Mouse (Mus musculus) urinary bladder, postnatal 25 days (tissue): ENCODE results near the gene Pgls.

Experiments
- DNase-seq: peaks from one replicate; pipeline ENCODE4 v3.0.0; 2022; ENCODE audit warnings: low spot score

The Pgls gene

DNA sequence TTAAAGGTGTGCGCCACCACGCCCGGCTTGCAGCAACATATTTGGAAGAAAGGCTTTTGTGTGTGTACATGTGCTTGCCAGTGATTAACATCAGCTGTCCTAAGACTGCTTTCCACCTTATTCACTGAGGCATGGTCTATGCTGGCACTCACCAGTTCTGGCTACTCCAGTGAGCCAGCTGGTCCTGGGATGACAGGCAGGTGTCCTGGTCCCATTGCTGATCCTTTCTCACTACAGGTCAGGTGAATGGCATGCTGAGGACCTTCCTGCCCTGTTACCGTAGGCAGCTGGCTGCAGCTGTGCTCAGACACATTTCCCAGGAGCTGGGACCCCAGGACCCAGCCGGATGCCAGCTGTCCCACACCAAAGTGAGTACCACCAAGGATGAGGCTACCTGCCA lies 6.9 kb downstream of the Pgls start:
- DNase-seq: no peak

DNA sequence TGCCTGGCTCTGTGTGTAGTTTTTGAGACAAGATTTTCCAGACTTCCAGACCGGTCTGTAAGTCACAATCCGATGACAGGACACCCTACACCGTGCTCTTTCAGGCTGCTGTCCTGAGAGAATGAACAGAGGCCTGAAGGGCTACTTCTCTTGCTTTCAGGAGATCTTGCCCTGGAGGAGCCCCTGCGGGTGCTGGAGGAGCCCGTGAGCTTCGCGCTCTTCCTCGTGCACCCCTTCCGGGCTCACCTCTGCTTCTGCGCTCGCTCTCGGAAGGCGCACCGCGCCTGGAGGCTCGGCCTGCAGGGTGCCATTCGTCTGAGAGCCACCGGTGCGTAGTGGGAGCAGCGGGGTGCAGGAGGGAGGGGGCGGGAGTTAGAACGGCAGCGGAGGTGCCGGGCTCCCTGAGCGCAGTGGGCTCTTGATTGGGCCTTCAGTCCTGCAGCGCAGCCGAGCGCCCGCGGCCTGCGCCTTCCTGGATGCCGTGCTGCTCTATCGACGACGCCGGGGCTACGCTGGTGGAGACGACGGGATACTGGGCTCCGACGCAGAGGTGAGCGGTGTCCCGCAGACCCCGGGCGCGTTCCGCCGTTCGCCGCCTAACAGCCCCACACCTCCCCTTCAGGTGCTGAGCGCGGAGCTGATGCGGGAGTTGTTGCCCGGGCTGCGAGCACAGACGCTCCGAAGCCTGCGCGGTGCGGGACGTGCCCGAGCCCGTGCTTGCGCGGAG lies 10.1 kb downstream of the Pgls start:
- DNase-seq: no peak

DNA sequence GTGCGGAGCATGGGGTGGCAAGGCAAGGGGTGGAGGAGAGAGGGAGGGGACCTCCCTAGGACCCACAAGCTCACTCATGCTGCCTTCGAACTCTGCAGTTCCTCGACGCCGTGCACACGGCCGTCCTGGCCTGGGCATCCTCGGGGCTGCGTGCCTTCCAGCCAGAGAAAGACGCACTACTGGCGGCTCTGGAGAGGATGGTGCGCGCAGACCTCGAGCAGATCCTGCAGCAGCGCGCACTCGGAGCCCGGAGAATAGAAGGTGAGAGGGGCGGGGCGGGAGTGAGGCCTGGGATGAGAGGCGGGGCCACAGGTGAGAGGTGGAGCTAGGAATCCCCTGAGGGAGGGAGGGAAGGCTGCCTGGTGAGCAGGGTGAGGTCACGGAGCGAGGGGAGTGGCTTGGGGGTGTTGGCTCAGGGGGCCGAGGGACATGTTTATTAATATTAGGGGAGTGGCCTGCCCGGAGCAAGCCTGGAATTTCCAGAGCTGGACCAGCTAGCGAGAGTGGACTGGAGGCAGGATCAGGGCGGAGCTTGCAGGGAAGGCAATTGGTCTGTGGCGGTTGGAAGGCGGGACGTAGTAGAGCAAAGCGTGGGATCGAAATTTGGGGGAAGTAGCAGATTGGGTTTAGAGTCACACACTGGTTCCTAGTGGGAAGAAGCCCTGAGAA lies 10.8 kb downstream of the Pgls start:
- peak; percentile 67 for DNase-seq

DNA sequence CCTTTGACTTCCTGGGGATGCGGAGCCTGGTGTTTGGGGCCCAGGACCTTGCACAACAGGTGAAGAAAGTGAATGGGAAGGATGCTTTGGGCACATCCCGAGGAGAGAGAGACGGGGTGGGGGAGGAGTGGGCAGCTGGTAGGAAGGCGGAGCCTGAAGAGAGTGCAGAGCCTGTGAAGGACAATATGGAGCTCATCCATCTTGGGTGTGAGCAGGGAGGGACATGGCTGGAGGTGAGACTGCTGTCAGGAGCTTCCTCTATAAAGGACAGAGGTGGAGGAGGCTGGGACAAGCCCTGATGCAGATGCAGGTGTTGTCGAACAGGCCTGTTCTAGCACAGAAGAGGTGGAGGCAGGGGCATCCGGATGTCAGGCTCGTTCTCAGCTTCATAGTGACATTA lies 12.0 kb downstream of the Pgls start:
- DNase-seq: no peak

DNA sequence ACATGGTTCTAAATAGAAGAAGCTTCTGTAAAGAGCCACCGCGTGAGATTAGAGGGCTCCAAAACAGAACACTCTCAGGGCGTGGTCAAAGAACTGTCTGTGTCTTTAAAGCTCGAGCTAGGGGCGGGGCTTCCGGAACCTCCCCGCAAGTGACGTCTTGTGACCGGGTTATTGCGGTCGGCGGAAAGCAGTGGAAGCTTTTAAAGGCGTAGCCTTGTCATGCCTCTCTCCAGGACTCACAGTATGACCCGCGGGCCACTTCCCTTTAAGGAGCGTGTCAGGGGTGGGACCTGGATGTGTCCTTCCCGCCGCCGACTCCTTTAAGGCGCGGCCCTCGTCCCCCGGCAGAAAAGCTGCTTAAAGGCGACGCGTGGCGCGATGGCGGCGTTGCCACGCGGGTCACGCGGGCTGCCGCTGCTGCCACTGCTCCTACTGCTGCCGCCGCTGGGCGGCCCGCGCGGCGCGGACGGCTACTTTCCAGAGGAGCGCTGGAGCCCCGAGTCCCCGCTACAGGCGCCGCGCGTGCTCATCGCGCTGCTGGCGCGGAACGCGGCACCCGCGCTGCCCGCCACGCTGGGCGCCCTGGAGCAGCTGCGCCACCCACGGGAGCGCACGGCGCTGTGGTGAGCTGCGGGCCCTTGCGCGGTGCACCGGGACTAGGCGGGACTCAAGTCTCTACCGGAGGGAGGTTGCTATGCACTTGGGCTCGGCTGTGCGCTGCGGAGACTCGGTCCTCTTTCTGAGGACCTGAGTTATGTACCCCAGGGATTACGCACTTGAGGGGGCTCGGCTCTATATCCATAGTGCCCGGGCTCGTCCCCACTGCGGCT lies 19.1 kb downstream of the Pgls start, which contains the start of gene Colgalt1:
Gene Colgalt1, plus strand, starts transcription at position 177 of the 830 bp plus-strand sequence.
- peak; percentile 88 for DNase-seq

DNA sequence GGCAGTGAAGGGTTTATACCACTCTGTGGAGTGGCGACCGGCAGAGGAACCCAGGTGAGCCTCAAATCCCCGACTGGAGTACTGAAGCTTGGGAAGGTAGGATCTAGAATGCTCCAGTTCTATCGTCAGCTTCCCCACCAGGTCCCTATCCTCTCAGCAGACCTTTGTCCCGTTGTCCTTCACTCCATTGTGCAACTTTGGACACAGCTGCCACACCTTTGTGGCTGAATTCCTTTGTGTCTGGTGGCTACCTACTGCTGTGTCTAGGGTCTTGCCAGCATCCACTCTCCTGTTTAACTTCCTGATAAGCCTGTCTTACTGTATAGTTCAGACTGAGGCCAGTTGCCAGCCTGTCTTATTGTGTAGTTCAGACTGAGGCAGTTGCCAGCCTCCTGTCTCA lies 20.2 kb downstream of the Pgls start:
- no peak for DNase-seq

DNA sequence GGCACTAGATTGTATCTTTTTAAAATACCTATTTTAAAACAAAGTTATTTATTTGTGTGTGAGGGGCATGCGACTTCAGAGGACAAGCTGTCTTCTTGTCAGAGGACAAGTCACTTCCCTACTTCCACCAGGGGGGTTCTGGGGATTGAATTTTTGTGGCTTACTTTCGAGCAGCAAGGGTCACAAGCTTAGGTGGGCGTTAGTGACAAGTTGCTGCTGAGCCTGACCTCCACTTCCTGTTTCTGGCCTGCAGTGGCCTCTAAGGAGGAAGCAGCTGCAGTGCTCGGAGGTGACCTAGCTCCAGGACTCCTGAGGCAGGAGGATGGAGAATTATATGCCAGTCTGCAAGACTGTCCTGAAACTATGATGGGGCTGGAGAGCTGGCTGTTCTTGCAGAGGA lies 21.4 kb downstream of the Pgls start:
- no peak for DNase-seq

DNA sequence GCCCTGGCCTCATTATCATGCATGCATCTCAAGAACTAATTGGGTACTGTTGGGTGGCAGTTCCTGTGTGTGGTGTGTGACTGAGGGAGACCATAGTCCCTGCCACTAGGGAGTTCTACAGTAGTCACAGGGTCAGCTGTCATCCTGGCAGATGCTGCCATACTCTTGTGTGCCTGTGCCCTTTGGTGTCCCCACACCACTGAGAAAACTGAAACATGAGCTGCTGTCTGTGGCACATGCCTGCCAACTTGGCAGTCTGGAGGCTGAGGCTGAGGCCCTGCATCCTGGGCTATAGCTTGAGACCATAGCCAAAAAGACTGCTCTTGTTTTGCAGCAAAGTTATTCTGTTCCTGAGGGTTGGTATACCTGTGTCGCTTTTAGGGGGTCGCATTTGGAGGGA lies 27.8 kb downstream of the Pgls start:
- DNase-seq: no peak

DNA sequence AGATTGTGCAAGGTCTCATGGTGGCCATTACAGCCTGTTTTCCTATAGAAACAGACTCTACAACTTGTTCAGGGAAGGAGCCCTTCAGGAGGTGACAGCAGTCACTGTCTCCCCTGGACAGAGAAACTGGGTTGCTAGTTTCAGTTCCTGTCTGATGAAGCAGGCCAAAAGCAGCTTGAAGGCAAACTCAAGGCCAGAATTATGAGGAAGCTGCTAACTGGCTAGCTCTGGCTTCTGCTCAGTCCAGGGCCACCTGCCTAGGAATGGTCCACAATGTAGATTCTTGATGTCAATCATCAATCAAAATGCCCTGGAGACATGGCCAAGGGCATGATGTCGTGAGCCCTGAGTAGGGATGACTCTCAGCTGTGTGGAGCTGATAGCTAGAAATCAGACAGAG lies 33.1 kb downstream of the Pgls start:
- DNase-seq: no peak

DNA sequence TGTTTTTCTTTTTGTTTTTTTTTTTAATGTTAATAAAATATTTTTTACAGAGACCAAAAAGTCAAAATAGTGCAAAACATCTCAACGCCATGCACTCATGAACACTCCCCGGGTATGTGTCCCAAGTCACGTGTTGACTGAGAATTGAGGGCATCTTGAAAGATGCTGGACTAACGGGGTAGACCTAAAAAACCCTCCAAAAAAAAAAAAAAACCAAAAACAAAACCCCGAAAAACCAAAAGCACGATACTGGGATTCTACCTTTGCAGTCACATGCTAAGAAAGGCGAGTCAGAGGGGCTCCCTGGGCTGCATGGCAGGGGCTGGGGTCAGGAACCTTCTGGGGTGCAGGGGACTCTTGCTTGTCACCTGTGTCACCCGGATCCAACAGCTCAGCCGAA lies 34.8 kb downstream of the Pgls start:
- DNase-seq: no peak

DNA sequence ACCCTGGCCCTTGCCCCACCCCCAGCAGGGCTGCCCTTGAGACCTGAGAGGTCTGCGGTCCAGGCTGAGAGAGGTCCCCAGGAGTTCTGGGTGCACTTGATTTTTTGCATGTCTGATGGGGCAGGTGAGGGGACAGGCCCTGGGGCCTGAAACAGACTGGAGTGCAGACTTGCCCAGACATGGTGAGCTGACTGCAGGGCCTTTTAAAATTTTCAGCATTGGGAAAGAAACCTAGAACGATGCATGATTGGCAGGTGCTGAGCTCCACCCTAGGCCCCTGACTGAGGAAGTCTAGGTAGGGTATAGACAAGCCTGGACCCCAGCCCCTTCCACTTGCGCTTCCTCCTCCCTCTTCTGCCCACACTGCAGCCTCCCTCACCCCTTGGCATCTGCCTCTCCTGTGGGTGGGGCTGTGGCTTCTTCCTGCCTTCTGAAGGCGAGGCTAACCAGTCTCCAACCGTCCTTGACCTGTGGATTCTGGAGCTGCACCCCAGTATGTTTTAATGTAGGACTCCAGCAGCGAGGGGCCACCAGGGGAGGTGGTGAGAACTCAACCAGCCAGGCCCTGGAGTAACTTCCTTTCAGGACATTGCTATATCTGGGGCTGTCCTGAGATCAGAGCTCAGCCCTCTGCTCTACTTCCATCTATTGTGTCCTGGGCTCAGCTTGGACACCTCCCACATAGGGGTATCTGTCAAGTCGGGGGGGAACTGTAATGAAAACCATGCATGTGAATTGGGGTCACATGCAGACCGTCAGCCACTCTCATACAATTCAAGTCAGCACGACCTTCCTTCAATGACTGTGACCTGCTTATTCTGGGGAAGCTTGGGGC lies 35.5 kb downstream of the Pgls start:
- no peak for DNase-seq

DNA sequence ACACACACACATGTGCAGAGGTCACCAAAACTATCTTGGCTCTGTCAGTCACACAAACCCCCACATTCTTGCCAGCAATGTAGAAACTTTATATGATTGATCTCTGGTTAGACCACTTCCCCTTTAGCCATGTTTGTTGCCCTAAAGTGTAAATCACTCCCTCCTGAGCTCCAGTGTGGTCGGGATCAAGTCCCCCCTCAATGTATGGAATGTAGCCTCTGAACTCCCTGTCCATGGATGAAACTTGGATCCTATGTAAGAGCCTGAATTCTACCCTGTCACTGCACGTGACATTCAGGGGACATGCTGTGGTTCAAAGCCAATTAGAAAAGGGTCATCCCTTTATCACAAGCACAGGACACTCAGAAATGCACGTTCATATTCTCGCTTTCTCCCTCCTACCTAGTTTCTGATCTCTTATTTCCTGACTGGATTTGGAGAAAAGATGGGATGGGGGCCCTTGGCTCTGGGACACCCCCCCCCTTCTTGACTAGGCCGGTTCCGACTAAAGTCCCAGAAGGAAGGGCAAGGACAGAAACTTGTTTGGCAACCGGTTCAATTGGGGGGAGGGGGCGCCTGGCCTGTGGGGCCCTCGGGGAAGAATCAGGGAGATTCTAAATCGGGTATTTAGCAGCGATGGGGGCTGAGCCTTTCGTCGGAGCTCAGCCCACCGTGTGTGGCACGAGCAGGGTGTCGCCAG lies 36.6 kb downstream of the Pgls start:
- no peak for DNase-seq

DNA sequence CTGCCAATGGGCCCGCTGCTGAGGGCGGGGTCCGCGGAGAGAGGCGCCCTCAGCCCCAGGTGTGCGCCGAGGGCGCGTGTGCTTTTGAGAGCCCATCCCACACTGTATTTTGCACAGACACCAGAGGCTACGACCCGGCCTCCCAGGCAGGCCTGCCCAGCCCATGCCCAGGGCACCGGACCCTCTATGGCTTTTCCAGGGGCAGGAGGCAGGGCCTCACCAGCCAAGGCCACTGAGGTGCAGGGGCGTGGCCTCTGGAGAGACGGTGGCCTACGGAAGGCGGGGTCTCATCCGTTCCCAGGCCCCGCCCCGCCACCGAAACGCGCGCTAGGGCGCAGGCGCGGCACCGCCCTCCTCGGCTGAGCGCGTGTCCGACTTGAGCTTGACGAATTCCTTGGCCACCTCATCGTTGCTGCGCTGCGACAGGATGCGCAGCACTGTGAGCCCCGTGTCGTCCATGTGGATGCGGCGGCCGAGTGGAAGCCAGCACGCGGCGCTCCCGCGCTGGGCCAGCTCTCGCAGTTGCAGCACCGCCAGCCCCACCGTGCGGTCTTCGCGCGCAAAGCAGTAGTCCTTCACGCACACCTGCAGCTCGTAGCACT lies 37.2 kb downstream of the Pgls start:
- peak; percentile 96 for DNase-seq

DNA sequence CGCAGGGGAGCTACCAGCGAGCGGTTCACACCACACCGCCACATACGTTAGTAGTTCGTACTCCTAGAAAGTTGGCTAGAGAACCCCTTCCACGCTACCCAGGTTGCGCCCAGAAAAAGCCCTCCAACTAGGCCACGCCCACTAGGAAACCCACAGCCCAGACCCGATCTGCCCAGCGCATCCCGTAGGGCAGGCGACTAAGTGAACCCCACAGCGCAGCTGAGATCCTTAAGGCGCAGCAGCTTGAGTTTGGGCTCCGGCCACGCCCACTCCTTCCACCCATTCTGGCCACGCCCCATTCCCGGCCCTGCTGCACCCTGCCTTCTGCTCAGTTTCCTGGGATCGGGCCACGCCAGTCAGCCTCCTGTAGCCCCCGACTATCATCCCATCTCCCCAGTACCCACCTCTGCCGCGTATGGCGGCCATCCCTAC lies 37.8 kb downstream of the Pgls start:
- peak; percentile 62 for DNase-seq

DNA sequence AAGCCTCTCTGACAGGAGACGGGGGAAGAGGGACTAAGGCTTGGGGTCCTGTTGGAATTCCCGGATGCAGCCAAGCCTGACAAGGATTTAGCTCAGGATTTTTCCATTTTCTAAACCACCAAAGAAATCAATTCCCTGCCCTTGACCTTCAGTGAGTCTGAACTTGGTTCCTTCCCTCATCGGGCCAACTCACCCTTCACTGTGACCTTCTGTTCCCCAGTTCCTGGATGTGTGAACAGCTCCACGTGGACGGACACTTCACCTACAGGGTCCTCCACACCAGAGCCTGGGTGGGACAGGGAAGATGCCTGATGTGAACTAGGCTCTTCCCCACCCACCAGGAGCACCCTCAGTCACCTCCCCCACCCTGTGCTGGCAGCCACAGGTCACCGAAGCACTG lies 38.8 kb downstream of the Pgls start:
- DNase-seq: no peak

DNA sequence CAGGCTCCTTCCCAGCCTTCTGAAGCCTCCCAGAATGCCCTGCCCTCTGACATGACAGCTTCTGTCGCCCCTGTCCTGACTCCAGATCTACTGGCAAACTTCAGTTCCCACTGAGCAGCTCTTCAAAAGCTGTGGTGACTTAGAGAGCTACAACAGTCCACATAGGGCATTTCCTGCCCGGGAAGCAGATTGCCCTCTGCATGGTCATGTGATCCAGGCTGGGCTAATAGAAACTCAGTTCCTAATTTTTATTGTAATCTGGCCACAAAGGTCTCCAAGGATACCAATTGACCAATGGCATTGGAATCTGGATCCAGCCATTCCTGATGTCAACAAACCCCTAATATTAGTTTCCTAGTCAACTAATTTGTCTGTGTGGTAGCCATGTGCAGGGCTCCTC lies 39.9 kb downstream of the Pgls start:
- no peak for DNase-seq

DNA sequence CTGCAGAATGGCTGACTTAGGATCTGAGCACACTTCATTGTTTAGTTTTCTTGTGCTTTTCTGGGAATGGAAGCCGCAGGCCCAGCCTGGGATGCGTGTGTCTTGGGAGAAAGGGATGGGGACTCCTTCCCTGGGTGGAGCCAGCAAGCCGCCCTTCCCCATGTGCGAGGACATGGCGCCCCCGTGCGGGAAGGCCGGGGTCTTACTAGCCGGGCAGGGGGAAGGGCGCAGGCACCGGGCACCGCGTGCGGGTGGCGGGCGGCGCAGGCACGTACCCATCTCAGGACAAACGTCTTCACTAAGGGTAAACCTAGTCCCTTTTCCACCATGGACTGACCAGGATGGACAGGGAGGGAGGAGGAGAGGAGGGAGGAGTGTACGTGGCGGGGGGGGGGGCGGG lies 41.2 kb downstream of the Pgls start:
- peak; percentile 57 for DNase-seq

DNA sequence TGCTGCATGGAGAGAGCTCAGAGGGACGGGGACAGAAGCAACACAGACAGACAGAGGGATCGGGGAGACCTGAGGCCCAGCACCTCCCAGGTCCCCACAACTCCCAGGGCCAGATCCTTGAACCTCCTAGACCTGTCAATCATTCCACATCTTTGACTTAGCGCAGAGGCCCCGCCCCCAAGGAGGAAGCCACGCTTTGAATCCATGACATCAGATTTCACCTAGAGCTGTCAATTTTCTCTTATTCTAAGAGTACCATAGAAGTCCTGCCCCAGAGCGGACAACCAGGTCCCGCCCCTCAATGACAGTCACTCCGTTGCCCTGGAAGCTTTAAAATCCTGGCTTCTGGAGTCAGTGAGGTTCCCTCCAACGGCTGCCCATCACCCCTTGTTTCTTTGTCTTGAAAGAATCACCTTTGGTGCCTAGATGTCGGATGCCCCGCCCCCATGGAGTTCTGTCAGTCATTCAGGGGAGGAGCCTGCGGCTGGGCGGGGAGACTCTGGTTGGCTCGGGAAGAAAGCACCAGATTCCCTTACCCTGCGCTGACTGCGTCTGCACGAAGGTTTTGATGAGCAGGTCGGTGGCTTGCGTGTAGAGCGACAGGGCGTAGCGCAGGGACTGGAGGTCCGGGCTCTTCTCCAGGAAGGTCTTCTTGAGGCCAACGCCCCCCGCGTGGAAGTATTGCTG lies 42.1 kb downstream of the Pgls start:
- DNase-seq: peak; percentile 48

DNA sequence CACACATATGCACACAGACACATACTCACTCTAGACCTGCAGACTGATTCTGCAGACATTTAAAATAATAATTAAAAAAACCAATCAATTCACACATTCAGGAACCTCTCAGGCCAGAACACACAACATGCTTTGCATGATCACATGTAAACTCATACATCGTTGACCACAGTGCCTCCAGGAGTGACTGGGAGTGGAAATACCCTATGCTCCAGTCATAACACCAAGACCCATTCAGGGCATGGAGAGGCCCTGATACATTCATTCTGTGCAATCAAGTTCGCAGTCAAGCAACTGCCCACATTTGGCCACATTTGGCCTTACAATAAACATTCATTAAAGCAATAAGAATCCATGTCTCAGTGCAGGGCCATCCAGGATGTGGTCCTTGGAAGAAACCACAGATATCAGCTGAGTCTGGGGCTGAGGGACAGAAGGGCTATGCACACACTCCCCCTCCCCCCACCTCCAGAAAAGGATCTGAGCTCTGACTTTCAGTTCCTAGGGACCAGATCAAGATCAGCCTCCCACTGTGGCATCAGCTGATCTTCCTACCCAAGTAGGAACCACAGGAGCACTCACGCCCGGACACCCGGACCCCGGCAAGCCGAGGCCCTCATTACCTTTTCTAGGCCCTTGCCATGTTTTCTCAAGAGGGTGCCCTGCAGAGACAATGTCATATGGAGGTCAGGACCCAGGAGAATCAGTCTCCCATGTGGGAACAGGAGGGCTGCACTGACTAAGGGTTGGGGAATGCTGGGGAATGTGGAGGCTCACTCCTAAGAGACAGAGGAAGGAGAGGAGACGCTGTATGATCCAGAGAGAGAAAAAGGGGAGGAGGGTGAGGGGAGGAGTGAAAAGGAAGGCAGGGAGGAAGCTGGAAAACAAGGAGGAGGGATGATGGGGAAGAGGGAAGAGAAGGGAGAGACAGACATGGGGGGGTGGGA lies 45.4 kb downstream of the Pgls start:
- DNase-seq: no peak
